Mouse (Mus musculus): ENCODE results near the gene 3110082I17Rik.
A peak's percentile ranks its signal among the peaks of the same experiment; 100 is the strongest.
"Not testable (repeated sequence)": the region's sequence is repeated elsewhere in the genome, so short reads cannot be mapped to it uniquely, and the experiment has no call there.

Gene 3110082I17Rik

GRCm38 (mm10) chr5:139394399-139394798, 65.9 kb downstream of the 3110082I17Rik start:
- peaks cover 54% of the 10 kb centered on the region for H3K4me1 ChIP-seq (replicated peaks; ENCODE audit: low read depth, low read length)
- TF ChIP-seq NANOG (IDR thresholded peaks at IDR 0.05; ENCODE audit: borderline replicate concordance, low read length) (no peak), POU5F1 (IDR thresholded peaks at IDR 0.05; ENCODE audit: borderline replicate concordance, low read length) (no peak), CTCF (conservative IDR thresholded peaks at IDR 0.05; ENCODE audit: low read length) (no peak)
- no peak overlapping the region for H3K4me3 ChIP-seq (replicated peaks; ENCODE audit: low read length)
- peaks cover 14% of the 10 kb centered on the region; the same call in 1 of the 2 replicates for H3K36me3 ChIP-seq (ENCODE audit: insufficient read depth, low read length)
- no peaks in the 10 kb centered on the region for H3K27me3 ChIP-seq (ENCODE audit: insufficient read depth, low read length)
- no peaks in the 10 kb centered on the region for H3K9me3 ChIP-seq (ENCODE audit: low read length)

- no peak overlapping the region for H3K4me3 ChIP-seq (replicated peaks; ENCODE audit: low read length)
- no peaks in the 10 kb centered on the region for H3K27me3 ChIP-seq (ENCODE audit: insufficient read depth, low read length)
- H3K4me1 ChIP-seq (replicated peaks; ENCODE audit: low read depth, low read length): peaks cover 53% of the 10 kb centered on the region
- TF ChIP-seq CTCF (conservative IDR thresholded peaks at IDR 0.05; ENCODE audit: low read length) (no peak), NANOG (IDR thresholded peaks at IDR 0.05; ENCODE audit: borderline replicate concordance, low read length) (no peak), POU5F1 (IDR thresholded peaks at IDR 0.05; ENCODE audit: borderline replicate concordance, low read length) (no peak)
- H3K36me3 ChIP-seq (ENCODE audit: insufficient read depth, low read length): peaks cover 15% of the 10 kb centered on the region; the same call in 1 of the 2 replicates
- H3K9me3 ChIP-seq (ENCODE audit: low read length): no peaks in the 10 kb centered on the region
Observed at GRCm38 (mm10) chr5:139393197-139393588, 67.1 kb downstream of the 3110082I17Rik start.

DNA sequence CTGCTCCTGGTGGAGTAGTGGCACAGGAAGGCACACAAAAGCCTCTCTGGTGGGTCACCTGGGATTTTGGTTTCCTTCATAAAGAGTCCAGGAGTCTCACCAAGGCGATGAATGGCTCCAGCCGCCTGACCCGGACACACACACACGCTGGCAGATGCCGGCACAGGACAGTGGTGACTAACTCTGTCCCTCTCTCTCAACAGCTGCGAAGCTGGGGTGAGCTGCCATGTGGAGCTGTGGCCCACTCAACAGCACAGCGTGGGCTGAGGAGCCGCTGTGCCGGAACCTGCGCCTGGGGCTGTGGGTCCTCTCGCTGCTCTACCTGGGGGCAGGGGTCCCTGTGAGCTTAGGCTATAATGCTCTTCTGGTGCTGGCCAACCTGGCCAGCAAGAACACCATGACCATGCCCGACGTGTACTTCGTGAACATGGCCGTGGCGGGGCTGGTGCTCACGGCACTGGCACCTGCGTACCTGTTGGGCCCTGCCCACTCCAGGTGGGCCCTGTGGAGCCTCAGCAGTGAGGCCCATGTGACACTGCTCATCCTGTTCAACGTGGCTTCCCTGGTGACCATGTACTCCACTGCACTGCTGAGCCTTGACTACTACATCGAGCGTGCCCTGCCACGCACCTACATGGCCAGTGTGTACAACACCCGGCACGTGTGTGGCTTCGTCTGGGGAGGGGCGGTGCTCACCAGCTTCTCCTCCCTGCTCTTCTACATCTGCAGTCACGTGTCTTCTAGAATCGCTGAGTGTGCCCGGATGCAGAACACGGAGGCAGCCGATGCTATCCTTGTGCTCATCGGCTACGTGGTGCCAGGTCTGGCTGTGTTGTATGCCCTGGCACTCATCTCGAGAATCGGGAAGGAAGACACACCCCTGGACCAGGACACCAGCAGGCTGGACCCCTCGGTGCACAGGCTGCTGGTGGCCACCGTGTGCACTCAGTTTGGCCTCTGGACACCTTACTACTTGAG, 67.8 kb downstream of the 3110082I17Rik start:
- H3K4me1 ChIP-seq (replicated peaks; ENCODE audit: low read depth, low read length): peaks cover 60% of the 10 kb centered on the region
- no peaks in the 10 kb centered on the region for H3K27me3 ChIP-seq (ENCODE audit: insufficient read depth, low read length)
- no peak overlapping the region for H3K4me3 ChIP-seq (replicated peaks; ENCODE audit: low read length)
- no peaks in the 10 kb centered on the region for H3K9me3 ChIP-seq (ENCODE audit: low read length)
- peaks cover 18% of the 10 kb centered on the region; the same call in 1 of the 2 replicates for H3K36me3 ChIP-seq (ENCODE audit: insufficient read depth, low read length)
- no peak for TF ChIP-seq POU5F1 (IDR thresholded peaks at IDR 0.05; ENCODE audit: borderline replicate concordance, low read length)
- no peak for TF ChIP-seq CTCF (conservative IDR thresholded peaks at IDR 0.05; ENCODE audit: low read length)
- TF ChIP-seq NANOG (IDR thresholded peaks at IDR 0.05; ENCODE audit: borderline replicate concordance, low read length): no peak

DNA sequence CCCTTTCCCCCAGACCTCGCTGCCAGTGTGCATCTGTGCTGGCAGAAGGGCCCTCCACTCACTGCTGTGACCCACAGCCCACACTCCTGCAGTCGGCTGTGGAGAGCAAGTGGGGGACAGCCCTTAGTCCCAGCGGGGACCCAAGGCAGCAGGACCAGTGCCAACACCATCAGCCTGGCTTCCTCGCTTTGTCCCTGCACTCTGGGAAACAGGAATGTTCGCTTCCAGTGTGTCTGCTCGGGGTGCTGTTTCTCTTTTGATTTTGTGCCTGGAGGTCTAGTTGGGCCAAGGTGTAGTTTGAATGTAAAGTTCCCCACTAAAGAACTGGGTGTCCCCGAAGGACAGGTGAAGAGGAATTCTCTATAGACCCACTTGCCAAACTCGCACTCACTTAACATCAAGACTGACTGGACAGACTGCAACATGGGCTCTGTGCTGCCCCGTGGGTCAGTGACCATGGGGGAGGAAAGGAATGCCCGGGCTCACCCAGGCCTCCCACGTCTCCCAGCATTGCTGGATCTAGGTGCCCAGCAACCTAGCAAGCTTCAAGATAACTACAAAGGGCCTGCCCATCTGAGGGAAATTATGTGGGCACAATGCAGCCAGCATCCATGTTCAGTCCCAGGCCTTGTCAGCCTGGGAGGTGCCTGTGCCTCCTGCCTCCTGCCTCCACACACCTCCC, 68.9 kb downstream of the 3110082I17Rik start:
- Histone ChIP-seq H3K9me3 (ENCODE audit: low read length) (no peaks in the 10 kb centered on the region), H3K36me3 (ENCODE audit: insufficient read depth, low read length) (peaks cover 18% of the 10 kb centered on the region; the same call in 1 of the 2 replicates), H3K4me1 (replicated peaks; ENCODE audit: low read depth, low read length) (peaks cover 64% of the 10 kb centered on the region), H3K4me3 (replicated peaks; ENCODE audit: low read length) (0 out of 2 replicates have a peak overlapping the region, but pooled peaks have one; percentile 35), H3K27me3 (ENCODE audit: insufficient read depth, low read length) (no peaks in the 10 kb centered on the region)
- TF ChIP-seq NANOG (IDR thresholded peaks at IDR 0.05; ENCODE audit: borderline replicate concordance, low read length) (no peak), POU5F1 (IDR thresholded peaks at IDR 0.05; ENCODE audit: borderline replicate concordance, low read length) (no peak), CTCF (conservative IDR thresholded peaks at IDR 0.05; ENCODE audit: low read length) (no peak)

DNA sequence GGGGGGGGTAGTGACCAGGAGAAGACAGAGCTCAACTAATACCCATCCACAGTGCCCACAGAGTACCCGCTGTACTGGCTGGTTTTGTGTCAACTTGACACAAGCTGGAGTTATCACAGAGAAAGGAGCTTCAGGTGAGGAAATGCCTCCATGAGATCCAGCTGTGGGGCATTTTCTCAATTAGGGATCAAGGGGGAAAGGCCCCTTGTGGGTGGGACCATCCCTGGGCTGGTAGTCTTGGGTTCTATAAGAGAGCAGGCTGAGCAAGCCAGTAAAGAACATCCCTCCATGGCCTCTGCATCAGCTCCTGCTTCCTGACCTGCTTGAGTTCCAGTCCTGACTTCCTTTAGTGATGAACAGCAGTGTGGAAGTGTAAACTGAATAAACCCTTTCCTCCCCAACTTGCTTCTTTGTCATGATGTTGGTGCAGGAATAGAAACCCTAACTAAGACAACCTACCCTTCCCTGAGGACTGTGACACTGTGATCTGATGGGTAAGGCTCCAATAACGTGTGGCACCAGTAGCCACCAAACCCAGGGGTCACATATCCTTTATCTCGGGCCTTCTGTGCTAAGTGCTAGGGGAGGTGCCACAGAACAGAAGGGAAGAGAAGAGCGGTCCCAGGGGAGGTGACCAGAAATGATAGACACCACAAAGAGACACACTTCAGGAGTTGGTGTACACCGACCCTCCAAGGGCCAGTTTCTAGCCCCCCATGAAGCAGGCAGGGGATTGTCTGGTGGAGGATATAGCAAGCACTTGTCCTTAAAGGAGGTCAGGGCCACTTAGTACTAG, 69.8 kb downstream of the 3110082I17Rik start:
- H3K4me3 ChIP-seq (replicated peaks; ENCODE audit: low read length); H3K27me3 ChIP-seq (ENCODE audit: insufficient read depth, low read length); H3K9me3 ChIP-seq (ENCODE audit: low read length): not testable (repeated sequence)
- Histone ChIP-seq H3K36me3 (ENCODE audit: insufficient read depth, low read length) (peaks cover 26% of the 10 kb centered on the region), H3K4me1 (replicated peaks; ENCODE audit: low read depth, low read length) (peaks cover 64% of the 10 kb centered on the region)

DNA sequence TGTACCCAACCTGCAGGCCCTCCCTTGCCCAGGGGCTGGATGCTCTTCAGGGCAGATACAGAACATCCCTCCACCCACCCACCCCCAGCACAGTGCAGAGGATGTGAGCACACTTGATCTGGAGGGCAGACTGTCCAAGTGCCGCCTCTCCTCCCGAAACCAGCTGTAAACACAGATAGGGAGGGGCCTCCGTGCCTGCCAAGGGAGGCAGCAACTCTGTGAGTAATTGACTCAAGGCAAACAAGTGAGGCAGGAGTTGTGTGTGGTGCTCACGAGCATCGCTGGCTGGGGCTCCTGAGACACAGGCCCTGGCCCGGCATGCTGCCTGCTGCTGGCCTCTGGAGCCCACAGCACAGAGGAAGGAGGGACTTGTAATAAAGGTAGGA, 70.7 kb downstream of the 3110082I17Rik start:
- Histone ChIP-seq H3K9me3 (ENCODE audit: low read length) (no peaks in the 10 kb centered on the region), H3K4me1 (replicated peaks; ENCODE audit: low read depth, low read length) (peaks cover 65% of the 10 kb centered on the region), H3K4me3 (replicated peaks; ENCODE audit: low read length) (no peak overlapping the region), H3K27me3 (ENCODE audit: insufficient read depth, low read length) (no peaks in the 10 kb centered on the region), H3K36me3 (ENCODE audit: insufficient read depth, low read length) (peaks cover 35% of the 10 kb centered on the region)
- TF ChIP-seq NANOG (IDR thresholded peaks at IDR 0.05; ENCODE audit: borderline replicate concordance, low read length) (no peak), POU5F1 (IDR thresholded peaks at IDR 0.05; ENCODE audit: borderline replicate concordance, low read length) (no peak)

DNA sequence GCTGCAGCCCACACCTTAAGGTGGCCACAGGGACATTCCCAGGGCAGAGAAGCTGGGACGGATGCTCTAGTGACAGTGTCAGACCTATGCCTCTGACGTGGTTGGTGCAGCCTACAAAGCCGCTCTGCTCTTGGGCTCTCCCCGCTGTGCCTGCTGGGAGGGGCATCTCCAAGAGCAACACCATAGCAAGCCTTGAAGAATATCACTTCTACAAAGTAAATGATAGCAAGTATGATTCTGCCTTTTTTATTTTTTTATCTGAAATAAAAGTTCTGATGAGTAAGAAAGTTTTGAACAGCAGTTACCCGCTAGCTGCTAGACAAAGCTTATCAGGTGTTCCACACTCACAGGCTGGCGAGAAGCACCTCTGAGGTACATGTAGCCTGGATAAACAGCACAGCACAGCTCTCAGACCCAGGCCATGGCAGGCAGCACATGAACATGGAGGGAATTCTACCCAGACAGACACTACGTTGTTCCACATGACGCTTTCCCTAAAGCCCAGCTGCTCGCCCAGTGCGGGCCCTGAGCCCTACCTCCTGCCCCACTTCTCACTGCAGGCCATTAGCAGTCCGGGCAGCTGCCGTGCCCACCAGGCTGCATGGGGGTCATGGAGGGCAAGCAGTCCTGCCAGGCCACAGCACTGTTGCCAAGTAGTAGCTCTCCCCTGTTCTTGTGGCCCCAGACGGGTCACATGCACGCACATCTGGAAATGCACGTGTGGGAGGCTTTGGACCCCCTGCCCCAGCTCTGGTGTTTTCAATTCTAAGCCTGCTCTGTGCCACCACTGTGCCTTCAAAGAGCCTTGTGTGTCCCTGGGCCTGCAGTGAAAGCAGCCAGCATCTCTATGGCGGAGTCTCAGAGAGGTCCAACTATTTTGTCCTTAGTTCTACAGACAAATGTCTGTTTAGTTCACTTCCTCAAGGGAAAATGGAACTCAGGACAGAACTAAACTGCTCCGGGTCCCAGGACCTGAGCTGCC, 71.3 kb downstream of the 3110082I17Rik start:
- TF ChIP-seq NANOG (IDR thresholded peaks at IDR 0.05; ENCODE audit: borderline replicate concordance, low read length): no peak
- TF ChIP-seq CTCF (conservative IDR thresholded peaks at IDR 0.05; ENCODE audit: low read length): no peak
- no peak for TF ChIP-seq POU5F1 (IDR thresholded peaks at IDR 0.05; ENCODE audit: borderline replicate concordance, low read length)
- H3K9me3 ChIP-seq (ENCODE audit: low read length): no peaks in the 10 kb centered on the region
- no peak overlapping the region for H3K4me3 ChIP-seq (replicated peaks; ENCODE audit: low read length)
- peaks cover 62% of the 10 kb centered on the region for H3K4me1 ChIP-seq (replicated peaks; ENCODE audit: low read depth, low read length)
- no peaks in the 10 kb centered on the region for H3K27me3 ChIP-seq (ENCODE audit: insufficient read depth, low read length)
- peaks cover 37% of the 10 kb centered on the region for H3K36me3 ChIP-seq (ENCODE audit: insufficient read depth, low read length)
